Mouse (Mus musculus) midbrain, postnatal 0 days (tissue): ENCODE measurements around the gene Cnih2. TPM values are rescaled to one million over a fixed set of nuclear protein-coding genes. Genes with fewer than 3 reads are reported as not detected.

Experiments used
- ATAC-seq: fragments of 200-750 bp; cut with Nextera tagmentation; 2 replicates; pipeline ENCODE4 v1.8.0; 2017; ENCODE audit warnings: moderate number of reproducible peaks, mild to moderate bottlenecking, moderate TSS enrichment, moderate library complexity; ENCODE audit not compliant: low FRiP score
- DNase-seq: peaks from one replicate; pipeline ENCODE4 v3.0.0-alpha.2; 2015; ENCODE audit warnings: low spot score
- H3K27ac ChIP-seq: fragments of 300-500 bp; sonication (generic); 2 replicates; pipeline ENCODE4 v1.5.1; 2014; ENCODE audit warnings: low read depth, mild to moderate bottlenecking, low read length, mixed read lengths
- H3K27me3 ChIP-seq: fragments of 300-500 bp; sonication (generic); 2 replicates; pipeline ENCODE4 v1.6.1; 2014; ENCODE audit warnings: low read length, control low read depth, mixed read lengths; ENCODE audit not compliant: insufficient read depth
- H3K36me3 ChIP-seq: fragments of 300-500 bp; sonication (generic); 2 replicates; pipeline ENCODE4 v1.6.1; 2014; ENCODE audit warnings: low read length, control low read depth, mixed read lengths; ENCODE audit not compliant: insufficient read depth
- H3K4me1 ChIP-seq: fragments of 300-500 bp; sonication (generic); 2 replicates; pipeline ENCODE4 v1.6.1; 2014; ENCODE audit warnings: mild to moderate bottlenecking, control low read depth, antibody characterized with exemption, low read length, mixed read lengths; ENCODE audit not compliant: insufficient read depth
- H3K4me2 ChIP-seq: fragments of 300-500 bp; sonication (generic); 2 replicates; pipeline ENCODE4 v1.6.1; 2014; ENCODE audit warnings: low read depth, mild to moderate bottlenecking, low read length, mixed read lengths; ENCODE audit not compliant: poor library complexity, severe bottlenecking
- H3K4me3 ChIP-seq: fragments of 300-500 bp; sonication (generic); 2 replicates; pipeline ENCODE4 v1.5.1; 2014; ENCODE audit warnings: low read depth, mild to moderate bottlenecking, low read length, moderate library complexity
- H3K9ac ChIP-seq: fragments of 300-500 bp; sonication (generic); replicated peaks from 2 replicates; pipeline ENCODE4 v1.6.1; 2014; ENCODE audit warnings: mild to moderate bottlenecking, low read length, moderate library complexity, mixed read lengths; ENCODE audit not compliant: poor library complexity, severe bottlenecking
- H3K9me3 ChIP-seq: fragments of 300-500 bp; sonication (generic); 2 replicates; pipeline ENCODE4 v1.6.1; 2016; ENCODE audit warnings: low read length, control low read depth
- CTCF ChIP-seq: IDR thresholded peaks from 2 replicates; pipeline ENCODE4 v1.5.1; 2016; ENCODE audit warnings: antibody characterized with exemption, mild to moderate bottlenecking
- WGBS: fragments of 180-500 bp; shearing (Covaris S2); extraction: QIAGEN DNeasy Blood & Tissue Kit; methylation state at CpG from one replicate; pipeline ENCODE4 v1.1.7; 2014; 5-methylcytosine and 5-hydroxymethylcytosine counted together
- polyA plus RNA-seq: library from polyadenylated mRNA; unstranded; fragments of >200 nt; fragmentation: Nextera tagmentation; extraction: Ambion mirVana; gene quantifications from 2 replicates; pipeline ENCODE4 v1.2.1, GENCODE M21; 2015
- total RNA-seq: library from RNA; depleted of rRNA; stranded (reverse); fragments of >200 nt; gene quantifications from 2 replicates; pipeline ENCODE4 v1.2.3, GENCODE M21; 2014

The Cnih2 gene
- total and polyA plus RNA-seq, 2 experiments from 2014 or later: 553 to 753 TPM

- peak within 1 kb of the TSS; percentile 54 for H3K9ac ChIP-seq
- peak within 1 kb of the TSS; percentile 74 for H3K4me2 ChIP-seq
- peak within 1 kb of the TSS; percentile 38 for H3K4me3 ChIP-seq
- H3K9me3 ChIP-seq: no peaks in the 10 kb centered on the region
- H3K36me3 ChIP-seq: no peaks in the 10 kb centered on the region
- H3K27ac ChIP-seq: no peak within 1 kb of the TSS
- under 1% methylated on average over 51 of the region's 56 CpGs for WGBS
- no peak for TF ChIP-seq CTCF
- ATAC-seq: no peak
- peaks cover 11% of the 10 kb centered on the region for H3K4me1 ChIP-seq
- DNase-seq: peak; percentile 60
- peaks cover 25% of the 10 kb centered on the region for H3K27me3 ChIP-seq
Measured at GRCm38 (mm10) chr19:5067867-5068569, 30.3 kb downstream of the Cnih2 start, which contains the start of gene Cd248. TSS of gene Cd248 (plus strand) at chr19:5068078.

GRCm38 (mm10) chr19:5067040-5067799 lies 31.1 kb downstream of the Cnih2 start:
- WGBS: 14% methylated on average over 15 of the region's 15 CpGs

GRCm38 (mm10) chr19:5065104-5065503 lies 33.2 kb downstream of the Cnih2 start:
- no peak overlapping the region for H3K4me3 ChIP-seq
- no peaks in the 10 kb centered on the region for H3K36me3 ChIP-seq
- no peak overlapping the region for H3K27ac ChIP-seq
- peaks cover 25% of the 10 kb centered on the region for H3K27me3 ChIP-seq
- 64% methylated on average over 7 of the region's 7 CpGs for WGBS
- DNase-seq (no peak), ATAC-seq (no peak)
- H3K4me2 ChIP-seq: no peak overlapping the region
- no peak overlapping the region for H3K9ac ChIP-seq
- peaks cover 3% of the 10 kb centered on the region; the same call in 1 of the 2 replicates for H3K4me1 ChIP-seq
- TF ChIP-seq CTCF: no peak
- no peaks in the 10 kb centered on the region for H3K9me3 ChIP-seq

More at GRCm38 (mm10) chr19:5067040-5067799, 31.1 kb downstream of the Cnih2 start:
- Histone ChIP-seq H3K9me3 (no peaks in the 10 kb centered on the region), H3K9ac (no peak overlapping the region), H3K27ac (no peak overlapping the region), H3K4me2 (peak overlapping the region; percentile 74), H3K36me3 (no peaks in the 10 kb centered on the region), H3K27me3 (peaks cover 25% of the 10 kb centered on the region), H3K4me1 (peaks cover 11% of the 10 kb centered on the region), H3K4me3 (peak overlapping the region; percentile 38; the same call in 1 of the 2 replicates)
- no peak for DNase-seq
- no peak for ATAC-seq
- no peak for TF ChIP-seq CTCF

- TF ChIP-seq CTCF: no peak
- Histone ChIP-seq H3K27me3 (peaks cover 4% of the 10 kb centered on the region; the same call in 1 of the 2 replicates), H3K9me3 (no peaks in the 10 kb centered on the region), H3K27ac (no peak overlapping the region), H3K9ac (no peak overlapping the region), H3K36me3 (no peaks in the 10 kb centered on the region), H3K4me3 (no peak overlapping the region), H3K4me2 (no peak overlapping the region), H3K4me1 (no peaks in the 10 kb centered on the region)
- ATAC-seq (no peak), DNase-seq (no peak)
- WGBS: 90% methylated on average over 6 of the region's 6 CpGs
Measured at GRCm38 (mm10) chr19:5062446-5062845, 35.9 kb downstream of the Cnih2 start.

GRCm38 (mm10) chr19:5062041-5062440 lies 36.3 kb downstream of the Cnih2 start:
- DNase-seq (no peak), ATAC-seq (no peak)
- H3K9me3 ChIP-seq: no peaks in the 10 kb centered on the region
- no peak for TF ChIP-seq CTCF
- H3K4me2 ChIP-seq: no peak overlapping the region
- WGBS: 85% methylated on average over 5 of the region's 5 CpGs
- no peak overlapping the region for H3K9ac ChIP-seq
- peaks cover 3% of the 10 kb centered on the region; the same call in 1 of the 2 replicates for H3K27me3 ChIP-seq
- H3K27ac ChIP-seq: no peak overlapping the region
- no peak overlapping the region for H3K4me3 ChIP-seq
- no peaks in the 10 kb centered on the region for H3K36me3 ChIP-seq
- H3K4me1 ChIP-seq: no peaks in the 10 kb centered on the region
